Comparison of ENCODE assay signal across 8 mouse cellular contexts in genomic region chr8:124793172-124793651, GRCm38 (mm10). TPM values are rescaled to one million over a fixed set of nuclear protein-coding genes. Genes with fewer than 3 reads are reported as not detected.
A peak's percentile ranks its signal among the peaks of the same experiment; 100 is the strongest.
DNase-seq lines count a peak whose midpoint lies in the region; ATAC-seq and TF ChIP-seq lines count a peak whose summit lies in the region.

No protein-coding gene starts in this region.

- peak overlapping the region; percentile 89 for H3K9ac ChIP-seq in forebrain, embryonic 16.5 days (replicated peaks; ENCODE audit: low read depth, low read length)
- H3K9ac ChIP-seq in neural tube, embryonic 15.5 days (replicated peaks), result peak overlapping the region; percentile 64

- H3K36me3 ChIP-seq in E14TG2a.4 (ENCODE audit: insufficient read depth, low read length), result no peaks in the 10 kb centered on the region
- H3K36me3 ChIP-seq in forebrain, embryonic 16.5 days (ENCODE audit: control insufficient read depth, insufficient read depth), result no peaks in the 10 kb centered on the region
- no peaks in the 10 kb centered on the region for H3K36me3 ChIP-seq in neural tube, embryonic 15.5 days

- H3K27ac ChIP-seq in forebrain, embryonic 16.5 days (ENCODE audit: low read length), result peak overlapping the region; percentile 95
- H3K27ac ChIP-seq in neural tube, embryonic 15.5 days (replicated peaks), result peak overlapping the region; percentile 98

- H3K4me2 ChIP-seq in forebrain, embryonic 16.5 days (ENCODE audit: low read length), result peak overlapping the region; percentile 81
- H3K4me2 ChIP-seq in neural tube, embryonic 15.5 days, result peak overlapping the region; percentile 69

- H3K9me3 ChIP-seq in E14TG2a.4 (ENCODE audit: low read length), result no peaks in the 10 kb centered on the region
- no peaks in the 10 kb centered on the region for H3K9me3 ChIP-seq in forebrain, embryonic 16.5 days (ENCODE audit: control insufficient read depth, low read length)
- no peaks in the 10 kb centered on the region for H3K9me3 ChIP-seq in neural tube, embryonic 15.5 days (replicated peaks)

- DNase-seq in cerebellum, adult 11-12 months, result peak; percentile 78
- peak; percentile 54 for DNase-seq in heart, postnatal 25 days (ENCODE audit: low spot score)
- peak; percentile 97 to 98 for DNase-seq in kidney, postnatal 4 days
- DNase-seq in lung, adult 18-20 months, result peak; percentile 75 to 79
- DNase-seq in testis, postnatal 10 days (ENCODE audit: low spot score), result peak; percentile 97

- TF ChIP-seq CTCF in E14TG2a.4 (conservative IDR thresholded peaks at IDR 0.05; ENCODE audit: low read length), result no peak

- ATAC-seq in forebrain, embryonic 16.5 days, result peak; percentile 60
- peak; percentile 76 for ATAC-seq in neural tube, embryonic 15.5 days (ENCODE audit: low FRiP score)

- peaks cover 44% of the 10 kb centered on the region for H3K4me1 ChIP-seq in E14TG2a.4 (replicated peaks; ENCODE audit: low read depth, low read length)
- H3K4me1 ChIP-seq in forebrain, embryonic 16.5 days (replicated peaks; ENCODE audit: control insufficient read depth, insufficient read depth, low read length), result peaks cover 44% of the 10 kb centered on the region
- H3K4me1 ChIP-seq in neural tube, embryonic 15.5 days, result peaks cover 66% of the 10 kb centered on the region

- intact Hi-C loops in heart, postnatal 25 days (cut with DNase I), result no loop called here

- peaks cover 88% of the 10 kb centered on the region for H3K27me3 ChIP-seq in E14TG2a.4 (ENCODE audit: insufficient read depth, low read length)
- 0 out of 2 replicates have a peak, but pooled peaks cover 8% of the 10 kb centered on the region for H3K27me3 ChIP-seq in forebrain, embryonic 16.5 days (replicated peaks; ENCODE audit: control insufficient read depth, insufficient read depth, low read length)
- H3K27me3 ChIP-seq in neural tube, embryonic 15.5 days (replicated peaks), result no peaks in the 10 kb centered on the region

- H3K4me3 ChIP-seq in E14TG2a.4 (replicated peaks; ENCODE audit: low read length), result peak overlapping the region; percentile 82
- H3K4me3 ChIP-seq in forebrain, embryonic 16.5 days (replicated peaks; ENCODE audit: low read length), result peak overlapping the region; percentile 73
- peak overlapping the region; percentile 77 for H3K4me3 ChIP-seq in neural tube, embryonic 15.5 days (replicated peaks)

- WGBS in forebrain, embryonic 16.5 days, result under 1% methylated on average over 48 of the region's 51 CpGs
- WGBS in neural tube, embryonic 15.5 days, result 1% methylated on average over 45 of the region's 51 CpGs

RNA-seq across cellular contexts. Expression of gene Trim67, which starts 0.3 kb away (rescaled TPM):
- 28.8 and 30.4 TPM in 2 replicates for polyA plus RNA-seq in forebrain, embryonic 16.5 days (2015; fragmentation: Nextera tagmentation; extraction: Ambion mirVana)
- under 1 TPM; 0.53 to 0.73 TPM for total RNA-seq in heart, postnatal 25 days (2021)
- polyA plus RNA-seq in neural tube, embryonic 15.5 days (2015; fragmentation: Nextera tagmentation; extraction: Ambion mirVana), result 23.6 and 28.3 TPM in 2 replicates

RNA-seq across cellular contexts. Expression of gene Fam89a, which starts 41.6 kb away (rescaled TPM):
- polyA plus RNA-seq in forebrain, embryonic 16.5 days (2015; fragmentation: Nextera tagmentation; extraction: Ambion mirVana), result 0.25 TPM in 1 of 2 replicates, not detected in the other
- total RNA-seq in heart, postnatal 25 days (2021), result 1 to 10 TPM in 1 of 2 experiments, under 1 TPM in 1; 0.78 to 1.2 TPM
- 3.8 and 5.1 TPM in 2 replicates for polyA plus RNA-seq in neural tube, embryonic 15.5 days (2015; fragmentation: Nextera tagmentation; extraction: Ambion mirVana)

Comparison
In these comparisons a context has a peak if more than half of its experiments do, and no peak if none do; other contexts are left out.
1. Peak in every context shown above with its lines: DNase-seq, ATAC-seq, H3K4me3 ChIP-seq and H3K27ac ChIP-seq.